Mouse (Mus musculus) cerebellum, adult 2 months (tissue): ENCODE measurements around the gene Bsnd.

Source experiments
- CTCF ChIP-seq: fragments of 200-500 bp; IDR thresholded peaks from 2 replicates; pipeline ENCODE4 v1.5.1; 2011; ENCODE audit warnings: low read depth, mild to moderate bottlenecking, control low read depth, low read length, moderate library complexity, borderline replicate concordance; ENCODE audit not compliant: insufficient read depth
- POLR2A ChIP-seq: fragments of 200-500 bp; IDR thresholded peaks from 2 replicates; pipeline ENCODE4 v1.6.1; 2011; ENCODE audit warnings: low read length, control low read depth, borderline replicate concordance; ENCODE audit not compliant: insufficient read depth

DNA sequence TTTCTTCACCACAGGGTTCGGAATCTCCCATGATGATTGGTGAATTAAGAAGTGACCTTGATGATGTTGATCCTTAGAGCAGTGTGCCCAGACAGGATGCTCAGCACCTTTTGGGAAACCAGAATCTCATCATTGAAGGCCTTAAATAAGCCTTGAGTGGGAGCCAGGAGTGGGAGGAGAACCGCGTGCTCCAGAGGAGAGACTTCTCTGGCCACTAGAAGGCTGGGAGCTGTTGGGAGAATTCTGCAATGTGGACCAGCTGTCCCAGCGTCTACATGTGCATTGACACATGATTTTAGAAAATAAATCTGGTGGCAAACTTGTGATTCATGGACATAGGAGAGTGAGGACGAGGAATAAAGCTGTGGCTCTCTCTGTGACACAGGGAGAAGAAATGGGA lies 53.3 kb downstream of the Bsnd start:
- TF ChIP-seq POLR2A, result no peak
- TF ChIP-seq CTCF, result no peak
